Mouse (Mus musculus) stomach, postnatal 0 days (tissue): ENCODE data around the gene Kif7. TPM values are rescaled to one million over a fixed set of nuclear protein-coding genes. Genes with fewer than 3 reads are reported as not detected.
A peak's percentile ranks its signal among the peaks of the same experiment; 100 is the strongest.

Experiments used
- ATAC-seq: fragments of 200-750 bp; cut with Nextera tagmentation; 2 replicates; pipeline ENCODE4 v1.8.0; 2017; ENCODE audit not compliant: low FRiP score, low TSS enrichment
- DNase-seq: peaks from one replicate; pipeline ENCODE4 v3.0.0-alpha.2; 2016; ENCODE audit warnings: low spot score
- H3K27ac ChIP-seq: fragments of 300-500 bp; sonication (generic); replicated peaks from 2 replicates; pipeline ENCODE4 v1.5.1; 2014; ENCODE audit warnings: mild to moderate bottlenecking, control low read depth
- H3K27me3 ChIP-seq: fragments of 300-500 bp; sonication (generic); 2 replicates; pipeline ENCODE4 v1.6.1; 2014; ENCODE audit warnings: low read length; ENCODE audit not compliant: control insufficient read depth, insufficient read depth
- H3K36me3 ChIP-seq: fragments of 300-500 bp; sonication (generic); 2 replicates; pipeline ENCODE4 v1.6.1; 2014; ENCODE audit warnings: low read length, mixed read lengths; ENCODE audit not compliant: control insufficient read depth, insufficient read depth
- H3K4me1 ChIP-seq: fragments of 300-500 bp; sonication (generic); replicated peaks from 2 replicates; pipeline ENCODE4 v1.6.1; 2014; ENCODE audit warnings: antibody characterized with exemption; ENCODE audit not compliant: control insufficient read depth, insufficient read depth
- H3K4me2 ChIP-seq: fragments of 300-500 bp; sonication (generic); replicated peaks from 2 replicates; pipeline ENCODE4 v1.6.1; 2014; ENCODE audit warnings: low read depth, mild to moderate bottlenecking, control low read depth, moderate library complexity
- H3K4me3 ChIP-seq: fragments of 300-500 bp; sonication (generic); 2 replicates; pipeline ENCODE4 v1.5.1; 2014; ENCODE audit warnings: low read depth, low read length, control low read depth
- H3K9ac ChIP-seq: fragments of 300-500 bp; sonication (generic); 2 replicates; pipeline ENCODE4 v1.6.1; 2014; ENCODE audit warnings: mild to moderate bottlenecking, low read length, control low read depth, mixed read lengths
- H3K9me3 ChIP-seq: fragments of 300-500 bp; sonication (generic); 2 replicates; pipeline ENCODE4 v1.6.1; 2016; ENCODE audit warnings: low read length; ENCODE audit not compliant: control insufficient read depth
- CTCF ChIP-seq: IDR thresholded peaks from 2 replicates; pipeline ENCODE4 v1.5.1; 2016; ENCODE audit warnings: antibody characterized with exemption, low read depth, mild to moderate bottlenecking, moderate library complexity
- EP300 ChIP-seq: optimal IDR thresholded peaks from 2 replicates; pipeline ENCODE3; 2016; ENCODE audit warnings: antibody characterized with exemption
- WGBS: fragments of 180-500 bp; shearing (Covaris S2); extraction: QIAGEN DNeasy Blood & Tissue Kit; methylation state at CpG from one replicate; pipeline ENCODE4 v1.1.7; 2014; 5-methylcytosine and 5-hydroxymethylcytosine counted together
- polyA plus RNA-seq: library from polyadenylated mRNA; unstranded; fragments of >200 nt; fragmentation: Nextera tagmentation; extraction: Ambion mirVana; gene quantifications from 2 replicates; pipeline ENCODE4 v1.2.1, GENCODE M21; 2015

The Kif7 gene
- polyA plus RNA-seq, 1 experiment from 2014 or later: 1.1 TPM

DNA sequence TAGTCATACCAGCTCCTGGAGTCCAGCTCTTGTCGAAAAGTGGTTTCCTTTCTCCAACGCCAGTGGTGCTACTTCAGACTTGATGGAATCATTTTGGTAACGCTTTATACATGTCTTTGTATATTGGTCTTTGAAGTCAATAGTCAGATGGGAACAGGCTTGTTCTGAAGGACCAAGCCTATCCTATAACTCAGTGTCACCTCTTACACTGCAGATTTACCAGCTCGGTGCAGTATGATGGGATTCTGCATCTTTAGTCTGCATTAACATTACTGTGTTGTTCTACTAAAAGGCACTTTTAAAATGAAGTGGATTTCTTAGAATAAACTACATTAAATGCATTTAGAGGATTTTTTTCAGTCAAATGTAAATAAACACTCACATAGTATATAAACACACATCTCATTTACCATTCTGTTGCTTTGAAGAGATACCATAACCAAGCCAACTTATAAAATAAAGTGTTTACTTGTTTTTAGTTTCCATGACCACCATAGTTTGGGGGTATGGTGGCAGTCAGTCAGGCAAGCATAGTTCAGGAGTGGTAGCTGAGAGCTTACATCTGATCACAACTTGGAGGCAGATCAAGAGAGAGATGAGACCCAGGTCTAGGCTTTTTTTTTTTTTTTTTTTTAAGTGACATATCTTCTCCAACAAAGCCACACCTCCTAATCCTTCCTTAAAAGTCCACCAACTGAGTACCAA is 44.5 kb downstream of the Kif7 start:
- ATAC-seq (no peak), DNase-seq (no peak)
- Histone ChIP-seq H3K36me3 (peaks cover 4% of the 10 kb centered on the region; the same call in 1 of the 2 replicates), H3K27ac (no peak overlapping the region), H3K9ac (no peak overlapping the region), H3K4me1 (no peaks in the 10 kb centered on the region), H3K9me3 (no peaks in the 10 kb centered on the region), H3K4me2 (no peak overlapping the region), H3K27me3 (no peaks in the 10 kb centered on the region), H3K4me3 (no peak overlapping the region)
- WGBS: 89% methylated on average over 4 of the region's 4 CpGs
- TF ChIP-seq EP300 (no peak), CTCF (no peak)

DNA sequence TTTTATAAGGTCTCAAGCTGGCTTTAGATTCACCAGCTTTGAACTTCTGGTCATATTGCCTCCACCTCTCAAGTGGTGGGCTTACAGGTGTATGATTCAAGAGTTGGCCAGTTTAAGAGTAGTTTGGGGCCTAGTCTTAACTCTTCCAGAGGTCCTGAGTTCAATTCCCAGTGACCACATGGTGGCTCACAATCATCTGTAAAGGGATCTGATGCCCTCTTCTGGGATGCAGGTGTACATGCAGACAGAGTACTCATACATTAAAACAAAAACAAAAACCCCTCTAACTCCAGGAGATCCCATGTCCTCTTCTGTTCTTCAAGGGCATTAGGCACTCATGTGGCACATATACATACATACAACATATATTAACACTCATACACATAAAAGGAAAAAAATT is 48.8 kb downstream of the Kif7 start:
- Histone ChIP-seq H3K36me3 (peaks cover 4% of the 10 kb centered on the region; the same call in 1 of the 2 replicates), H3K27ac (no peak overlapping the region), H3K27me3 (no peaks in the 10 kb centered on the region), H3K4me2 (no peak overlapping the region), H3K9me3 (no peaks in the 10 kb centered on the region), H3K4me3 (no peak overlapping the region), H3K9ac (no peak overlapping the region), H3K4me1 (no peaks in the 10 kb centered on the region)
- ATAC-seq: no peak
- DNase-seq: no peak
- TF ChIP-seq EP300: no peak
- peak; percentile 33 for TF ChIP-seq CTCF

DNA sequence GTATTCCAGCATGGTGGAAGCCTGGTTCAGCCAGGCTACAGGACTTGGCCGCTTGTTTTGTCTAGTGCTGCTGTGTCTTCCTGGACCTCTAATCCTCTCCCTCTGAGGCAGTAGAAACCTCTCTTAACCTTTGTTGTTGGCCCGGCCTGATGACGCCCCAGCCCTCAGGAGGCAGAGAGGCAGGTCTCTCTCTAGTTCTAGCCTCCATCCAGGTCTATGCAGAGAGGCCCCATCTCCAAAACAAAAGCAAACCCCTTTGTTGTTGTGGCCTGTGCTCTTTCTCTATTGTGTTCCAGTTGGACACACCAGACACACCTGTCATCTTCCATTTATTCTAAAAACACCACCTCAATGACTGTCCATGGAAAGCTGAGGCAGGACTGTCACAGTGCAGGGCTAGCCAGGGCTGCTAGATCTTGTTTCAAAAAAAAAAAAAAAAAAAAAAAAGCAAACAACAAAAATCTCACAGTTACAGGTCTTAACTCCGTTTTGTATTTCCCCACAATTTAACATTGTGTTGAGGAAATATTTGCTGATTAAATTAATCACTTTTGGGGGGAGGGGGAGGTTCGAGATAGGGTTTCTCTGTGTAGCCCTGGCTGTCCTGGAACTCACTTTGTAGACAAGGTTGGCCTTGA is 54.1 kb downstream of the Kif7 start:
- Histone ChIP-seq H3K9me3 (no peaks in the 10 kb centered on the region), H3K27ac (no peak overlapping the region), H3K9ac (peak overlapping the region; percentile 70), H3K4me2 (peak overlapping the region; percentile 100), H3K36me3 (no peaks in the 10 kb centered on the region), H3K4me3 (peak overlapping the region; percentile 84), H3K4me1 (no peaks in the 10 kb centered on the region), H3K27me3 (no peaks in the 10 kb centered on the region)
- DNase-seq (no peak), ATAC-seq (no peak)
- TF ChIP-seq EP300 (no peak), CTCF (no peak)
- WGBS: 6% methylated on average over 5 of the region's 5 CpGs

DNA sequence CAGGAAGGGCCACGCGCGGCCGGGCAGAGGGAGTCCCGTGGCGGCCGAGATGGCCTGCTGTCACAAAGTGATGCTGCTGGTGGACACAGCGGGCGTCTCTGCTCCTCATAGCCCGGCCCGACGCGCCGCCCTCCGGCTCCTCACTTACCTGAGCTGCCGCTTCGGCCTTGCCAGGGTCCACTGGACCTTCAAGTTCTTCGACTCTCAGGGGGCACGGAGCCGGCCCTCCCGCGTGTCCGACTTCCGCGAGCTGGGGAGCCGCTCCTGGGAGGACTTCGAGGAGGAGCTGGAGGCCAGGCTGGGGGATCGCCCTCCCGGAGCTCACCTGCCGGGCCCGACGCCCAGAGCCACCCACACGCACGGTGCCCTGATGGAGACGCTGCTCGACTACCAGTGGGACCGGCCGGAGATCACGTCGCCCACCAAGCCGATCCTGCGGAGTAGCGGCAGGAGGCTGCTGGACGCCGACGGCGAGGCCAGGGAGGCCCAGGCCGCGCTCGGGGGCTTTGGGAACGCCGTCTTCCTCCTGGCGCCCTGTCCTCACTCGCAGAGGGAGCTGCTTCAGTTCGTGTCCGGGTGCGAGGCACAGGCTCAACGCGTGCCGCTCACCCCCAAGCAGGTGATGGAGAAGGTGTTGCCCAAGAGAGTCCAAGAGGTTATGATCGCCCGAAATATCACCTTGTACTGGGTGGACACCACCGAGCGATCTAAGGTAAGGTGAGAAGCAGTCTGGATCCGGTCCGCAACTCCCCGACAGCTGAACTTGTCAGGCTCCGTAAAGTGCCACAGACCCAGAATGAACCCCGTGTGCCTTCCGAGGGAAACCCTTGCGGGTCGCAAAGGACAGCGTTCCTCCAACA is 55.0 kb downstream of the Kif7 start:
- TF ChIP-seq CTCF (no peak), EP300 (no peak)
- Histone ChIP-seq H3K9me3 (no peaks in the 10 kb centered on the region), H3K27ac (no peak overlapping the region), H3K36me3 (no peaks in the 10 kb centered on the region), H3K4me2 (peak overlapping the region; percentile 100), H3K9ac (peak overlapping the region; percentile 70), H3K27me3 (no peaks in the 10 kb centered on the region), H3K4me1 (no peaks in the 10 kb centered on the region), H3K4me3 (peak overlapping the region; percentile 84)
- under 1% methylated on average over 68 of the region's 73 CpGs for WGBS
- ATAC-seq (peak; percentile 23), DNase-seq (no peak)

DNA sequence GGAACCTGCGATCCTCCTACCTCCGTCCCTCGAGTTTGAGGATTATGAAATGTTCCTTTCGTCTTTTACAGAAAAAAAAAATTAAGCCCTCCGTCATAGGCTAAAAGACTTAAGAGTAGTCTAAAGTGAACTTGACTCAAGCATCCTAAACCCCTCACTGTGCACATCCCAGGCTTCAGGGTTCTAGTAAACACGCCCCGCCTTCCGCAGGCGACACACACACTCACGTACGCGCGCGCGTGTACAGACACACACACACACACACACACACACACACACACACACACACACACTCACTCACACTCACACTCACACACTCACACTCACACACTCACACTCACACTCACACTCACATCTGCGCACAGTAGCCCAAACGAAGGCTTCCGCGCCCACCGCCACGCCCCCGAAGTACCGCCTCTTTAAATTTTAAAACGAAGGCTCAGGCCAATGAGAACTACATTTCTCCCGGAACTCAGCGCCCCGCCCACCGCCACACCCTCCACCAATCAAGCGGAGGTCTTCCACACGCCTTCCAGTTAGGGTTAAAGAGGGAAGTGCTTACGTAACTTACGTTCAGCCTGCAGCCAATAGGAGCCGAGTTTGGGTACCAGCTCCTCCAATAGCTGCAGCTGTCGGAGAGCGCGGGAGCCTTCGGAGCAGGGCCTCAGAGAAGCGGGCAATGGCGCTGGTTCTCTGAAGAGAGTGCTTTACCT is 55.8 kb downstream of the Kif7 start, which contains the start of gene Ticrr:
TSS of gene Ticrr (plus strand) at position 619 of the 713 bp plus-strand sequence.
- Histone ChIP-seq H3K9me3 (no peaks in the 10 kb centered on the region), H3K36me3 (no peaks in the 10 kb centered on the region), H3K9ac (peak within 1 kb of the TSS; percentile 70), H3K27ac (no peak within 1 kb of the TSS), H3K4me1 (no peaks in the 10 kb centered on the region), H3K27me3 (no peaks in the 10 kb centered on the region), H3K4me2 (peak within 1 kb of the TSS; percentile 100), H3K4me3 (peak within 1 kb of the TSS; percentile 84)
- peak; percentile 100 for ATAC-seq
- TF ChIP-seq EP300 (no peak), CTCF (no peak)
- DNase-seq: peak; percentile 99
- 1% methylated on average over 39 of the region's 39 CpGs for WGBS
